Mouse (Mus musculus): Measurements from ENCODE around the gene Mrps36.
"Not testable (repeated sequence)": the region's sequence is repeated elsewhere in the genome, so short reads cannot be mapped to it uniquely, and the experiment has no call there.

Gene Mrps36

GRCm38 (mm10) chr13:100744036-100744744, at the start of gene Mrps36:
Gene Mrps36, minus strand, starts transcription at chr13:100744659.
- DNase-seq (ENCODE audit: extremely low read depth, insufficient read length, low spot score), result peak; percentile 91

DNA sequence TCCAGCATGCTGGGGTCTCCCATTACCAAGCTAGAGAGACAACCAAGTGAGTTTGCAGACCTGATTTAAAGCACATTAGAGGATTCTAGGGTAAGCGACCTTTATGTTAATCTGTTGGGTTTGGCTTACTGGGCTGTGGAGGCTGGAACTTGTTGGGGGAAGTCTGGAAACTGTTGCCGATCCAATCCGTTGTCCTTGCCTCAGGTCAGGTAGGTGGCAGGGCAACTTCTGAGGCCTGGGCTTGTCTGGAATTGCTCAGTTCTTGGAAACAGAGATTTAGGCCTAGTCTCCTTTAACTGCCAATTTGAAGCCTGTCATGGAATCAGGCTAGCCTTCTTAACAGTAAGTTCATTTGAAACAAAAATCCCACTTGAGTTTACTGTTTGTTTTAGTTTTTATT, 44.6 kb upstream of the Mrps36 start:
- no peak for DNase-seq (ENCODE audit: extremely low read depth, insufficient read length, low spot score)

DNA sequence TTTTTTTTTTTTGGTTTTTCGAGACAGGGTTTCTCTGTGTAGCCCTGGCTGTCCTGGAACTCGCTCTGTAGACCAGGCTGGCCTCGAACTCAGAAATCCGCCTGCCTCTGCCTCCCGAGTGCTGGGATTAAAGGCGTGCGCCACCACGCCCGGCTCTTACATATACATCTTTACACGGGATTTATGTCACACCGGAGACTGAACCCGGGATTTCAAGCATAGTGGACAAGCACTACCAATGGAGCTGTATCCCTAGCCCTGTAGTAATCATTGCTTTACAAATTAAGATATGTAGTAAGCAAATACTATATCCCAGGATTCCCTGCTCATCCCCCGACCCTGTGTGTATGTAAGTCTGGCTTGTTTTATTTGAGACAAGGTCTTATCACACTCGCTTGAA, 43.6 kb upstream of the Mrps36 start:
- DNase-seq (ENCODE audit: extremely low read depth, insufficient read length, low spot score), result not testable (repeated sequence)

- DNase-seq (ENCODE audit: extremely low read depth, insufficient read length, low spot score), result no peak
These were observed 43.0 kb upstream of the Mrps36 start for GRCm38 (mm10) chr13:100787316-100788010.

DNA sequence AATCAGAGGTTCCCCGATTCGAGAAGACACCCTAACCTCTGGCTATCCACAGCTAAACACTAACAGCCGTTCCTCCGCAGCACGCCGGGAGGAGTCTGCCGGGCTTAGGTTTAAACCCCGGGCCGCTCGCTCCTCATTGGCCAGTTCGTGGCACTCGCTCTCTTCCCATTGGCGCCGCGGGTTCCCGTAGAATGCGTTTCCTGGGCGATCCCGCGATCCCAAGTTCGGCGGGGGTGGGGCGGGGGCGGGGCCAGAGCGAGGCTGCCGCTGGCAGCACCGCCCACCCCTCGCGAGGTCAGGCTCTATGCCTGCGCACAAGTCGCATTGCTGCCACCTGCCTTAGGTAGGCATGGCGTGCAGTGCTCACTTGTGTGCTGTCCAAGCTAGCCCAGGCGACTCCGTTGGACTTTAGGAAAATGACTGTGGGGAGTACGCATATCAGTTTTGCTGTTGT, 42.0 kb upstream of the Mrps36 start, which contains the start of gene Ccnb1:
TSS of gene Ccnb1 (minus strand) at position 157 of the 454 bp plus-strand sequence.
- DNase-seq (ENCODE audit: extremely low read depth, insufficient read length, low spot score), result peak; percentile 96

DNA sequence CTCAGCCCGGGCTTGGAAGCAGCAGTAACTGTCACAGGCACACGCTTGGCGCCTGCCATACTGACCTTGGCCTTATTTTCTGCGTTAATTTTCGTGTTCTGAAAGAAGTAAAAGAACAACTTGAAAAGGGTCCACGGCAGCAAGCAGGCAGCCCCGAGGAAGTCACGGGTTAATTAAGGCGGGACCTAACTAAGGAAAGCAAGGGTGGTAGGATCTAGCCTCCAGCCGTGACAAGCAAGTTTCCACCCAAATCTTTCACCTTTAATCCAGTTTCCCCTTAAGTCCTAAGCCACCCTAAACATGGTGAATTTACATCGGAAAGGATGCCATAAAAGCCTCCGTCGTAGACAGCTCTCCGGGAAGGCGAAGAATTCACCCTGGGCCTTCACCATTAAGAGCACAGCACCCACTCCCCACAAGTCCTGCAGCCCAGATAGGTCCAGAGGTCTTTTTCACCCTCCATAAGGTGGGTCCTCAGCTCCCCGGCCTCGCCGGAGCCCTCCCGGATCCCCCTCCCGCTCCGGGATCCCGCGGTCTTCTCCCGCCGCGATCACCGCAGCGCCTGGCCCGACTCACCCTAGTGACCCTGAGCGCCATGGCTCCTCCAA, 41.5 kb upstream of the Mrps36 start:
- no peak for DNase-seq (ENCODE audit: extremely low read depth, insufficient read length, low spot score)

- DNase-seq (ENCODE audit: extremely low read depth, insufficient read length, low spot score), result no peak
These were observed 33.0 kb upstream of the Mrps36 start for GRCm38 (mm10) chr13:100777491-100777890.

- DNase-seq (ENCODE audit: extremely low read depth, insufficient read length, low spot score), result no peak
These were observed 32.3 kb upstream of the Mrps36 start for GRCm38 (mm10) chr13:100776710-100777109.

DNA sequence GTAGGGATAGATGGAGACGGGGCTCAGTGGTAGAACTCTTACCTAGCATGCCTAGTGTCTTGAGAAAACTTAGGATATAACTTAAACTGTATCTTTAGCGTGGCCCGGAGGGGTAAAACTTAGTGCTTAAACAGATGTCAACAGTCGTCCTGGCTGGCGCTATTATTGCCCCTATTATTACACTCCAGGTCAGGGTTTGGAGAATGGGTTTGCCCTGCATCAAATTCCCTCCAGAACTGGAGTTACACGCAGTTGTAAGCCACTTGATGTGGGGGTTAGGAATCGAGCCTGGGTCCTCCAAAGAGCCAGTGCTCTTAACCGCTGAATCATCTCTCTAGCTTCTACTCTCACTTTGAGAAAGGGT, 31.6 kb upstream of the Mrps36 start:
- no peak for DNase-seq (ENCODE audit: extremely low read depth, insufficient read length, low spot score)

DNA sequence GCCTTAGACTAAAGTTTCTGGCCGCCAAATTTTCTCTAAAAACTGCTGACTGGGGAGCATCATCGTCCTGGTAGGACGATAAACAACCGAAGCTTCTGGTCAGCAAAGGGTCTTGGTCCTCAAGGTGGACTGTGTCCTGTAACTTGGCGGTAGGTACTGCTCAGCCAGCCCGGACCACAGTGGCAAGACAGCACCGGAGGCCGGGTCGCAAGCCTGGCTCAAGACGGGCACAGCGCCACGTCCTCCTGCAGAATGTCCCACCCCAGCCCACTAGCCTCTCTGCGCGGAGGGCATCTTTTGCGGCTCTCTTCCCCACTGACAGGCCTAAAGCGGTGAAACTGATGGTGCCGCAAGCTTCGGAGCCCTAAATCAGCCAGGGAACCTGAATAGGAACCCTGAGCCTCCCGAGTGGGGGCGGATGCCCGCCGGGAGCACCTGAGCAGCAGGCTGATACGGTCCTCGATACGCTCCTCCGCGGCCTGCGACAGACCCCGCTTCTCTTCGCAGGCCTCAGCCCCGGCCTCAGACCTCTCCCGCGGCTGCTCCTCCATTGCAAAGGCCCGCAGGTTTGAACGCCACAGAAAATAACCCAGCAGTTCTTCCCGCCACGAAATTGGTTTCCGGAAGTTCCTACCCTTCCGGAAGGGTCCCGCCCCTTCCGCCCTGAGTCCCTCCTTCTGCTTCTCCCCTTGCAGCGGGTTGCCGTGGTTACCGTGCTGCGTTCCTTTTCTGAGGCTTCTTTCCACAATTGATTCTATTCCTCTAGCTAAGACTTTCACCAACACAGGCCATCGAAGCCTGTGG, 31.0 kb upstream of the Mrps36 start, which contains the start of gene Cenph:
TSS of gene Cenph (minus strand) at position 648 of the 804 bp plus-strand sequence.
- DNase-seq (ENCODE audit: extremely low read depth, insufficient read length, low spot score), result peak; percentile 77

DNA sequence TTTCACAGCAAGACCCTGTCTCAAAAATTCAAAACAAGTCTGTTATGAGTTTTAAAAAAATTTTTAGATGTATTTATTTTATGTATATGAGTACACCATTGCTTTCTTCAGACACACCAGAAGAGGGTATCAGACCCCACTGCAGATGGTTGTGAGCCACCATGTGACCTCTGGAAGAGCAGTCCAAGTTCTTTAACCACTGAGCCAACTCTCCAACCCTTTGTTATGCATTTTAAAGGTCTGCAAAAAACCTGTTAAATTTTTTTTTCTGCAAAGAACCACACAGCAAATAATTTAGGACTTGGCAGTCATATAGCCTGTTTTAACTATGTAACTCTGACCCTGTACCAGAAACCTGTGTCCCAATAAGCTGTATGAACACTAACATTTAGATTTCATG, 30.2 kb upstream of the Mrps36 start:
- DNase-seq (ENCODE audit: extremely low read depth, insufficient read length, low spot score), result no peak

DNA sequence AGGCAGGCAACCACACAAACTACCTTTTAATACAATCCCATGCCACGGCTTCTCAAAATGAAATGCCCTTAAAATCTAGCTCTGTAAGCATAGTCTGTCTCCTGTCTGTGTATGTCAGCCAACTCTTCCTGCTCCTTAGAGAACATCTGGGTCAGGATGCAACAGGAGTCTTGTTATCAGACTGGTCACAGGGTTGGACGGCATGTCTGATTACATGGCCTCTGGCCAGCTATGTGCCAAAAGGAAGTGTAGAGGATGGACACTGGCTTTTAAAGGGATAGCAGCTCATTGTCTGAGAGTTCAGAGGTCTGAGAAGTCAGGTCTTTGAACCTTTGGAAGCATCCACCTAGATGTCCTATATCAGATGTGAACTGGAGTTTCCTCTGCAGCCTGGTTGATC, 10.9 kb upstream of the Mrps36 start:
- DNase-seq (ENCODE audit: extremely low read depth, insufficient read length, low spot score), result no peak

DNA sequence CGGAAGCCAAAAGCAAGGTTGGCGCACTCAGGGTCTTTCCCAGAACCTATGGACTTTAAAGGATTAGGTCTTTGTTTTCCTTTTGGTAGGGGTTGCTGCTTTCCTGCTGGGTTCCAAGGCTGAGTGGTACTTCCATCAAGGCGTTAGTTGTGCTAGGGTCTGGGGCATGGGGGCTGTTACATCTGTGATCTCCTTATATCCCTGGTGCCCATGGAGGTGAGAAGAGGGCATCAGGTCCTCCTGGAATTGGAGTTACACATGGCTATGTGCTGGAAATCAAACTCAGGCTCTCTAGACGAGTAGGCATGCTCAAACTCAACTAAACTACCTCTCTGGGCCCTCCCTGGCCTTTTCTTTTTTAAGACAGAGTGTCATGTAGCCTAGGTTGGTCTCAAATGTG, 9.7 kb upstream of the Mrps36 start:
- no peak for DNase-seq (ENCODE audit: extremely low read depth, insufficient read length, low spot score)

- no peak for DNase-seq (ENCODE audit: extremely low read depth, insufficient read length, low spot score)
These were observed 8.6 kb upstream of the Mrps36 start for GRCm38 (mm10) chr13:100753011-100753410.

- DNase-seq (ENCODE audit: extremely low read depth, insufficient read length, low spot score), result no peak
These were observed 8.1 kb upstream of the Mrps36 start for GRCm38 (mm10) chr13:100752529-100752928.

DNA sequence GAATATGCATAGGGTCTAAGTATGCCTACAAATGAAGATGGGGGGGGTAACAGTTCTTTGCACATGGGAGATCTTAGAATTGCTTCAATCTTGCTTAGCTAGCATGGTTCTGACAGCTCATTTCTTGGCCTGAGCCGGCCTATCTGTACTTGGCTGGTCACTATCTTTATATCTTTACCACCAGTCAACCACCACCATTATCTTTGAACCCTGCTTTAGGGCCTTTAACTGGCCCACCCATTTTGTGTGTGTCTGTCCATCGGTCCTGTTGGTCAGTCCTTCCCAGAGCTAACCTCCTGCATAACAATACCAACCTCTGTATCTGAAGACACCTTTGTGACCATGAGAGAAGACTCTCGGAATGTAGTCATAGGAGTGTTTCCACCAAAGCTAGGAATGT, 6.9 kb upstream of the Mrps36 start:
- no peak for DNase-seq (ENCODE audit: extremely low read depth, insufficient read length, low spot score)

- no peak for DNase-seq (ENCODE audit: extremely low read depth, insufficient read length, low spot score)
These were observed 6.3 kb upstream of the Mrps36 start for GRCm38 (mm10) chr13:100750799-100751198.

GRCm38 (mm10) chr13:100748638-100749037, 4.2 kb upstream of the Mrps36 start:
- no peak for DNase-seq (ENCODE audit: extremely low read depth, insufficient read length, low spot score)

DNA sequence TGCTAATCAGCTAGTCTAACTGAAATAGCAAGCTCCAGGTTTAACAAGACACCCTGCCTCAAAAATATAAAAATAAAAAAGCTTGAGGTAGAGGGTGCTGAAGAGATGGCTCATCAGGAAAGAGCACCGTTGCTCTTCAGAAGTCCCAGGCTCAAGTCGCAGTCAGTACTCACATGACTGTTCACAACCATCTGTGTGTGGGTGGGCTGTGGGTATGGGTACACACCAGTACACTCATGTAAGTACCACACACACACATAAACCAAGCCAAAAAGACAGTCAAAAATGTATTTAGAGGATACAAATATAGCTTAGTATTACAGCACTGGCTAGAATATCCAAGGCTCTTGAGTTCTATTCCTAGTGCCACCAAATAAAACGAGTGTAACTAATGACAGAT, 1.6 kb upstream of the Mrps36 start:
- DNase-seq (ENCODE audit: extremely low read depth, insufficient read length, low spot score), result no peak

DNA sequence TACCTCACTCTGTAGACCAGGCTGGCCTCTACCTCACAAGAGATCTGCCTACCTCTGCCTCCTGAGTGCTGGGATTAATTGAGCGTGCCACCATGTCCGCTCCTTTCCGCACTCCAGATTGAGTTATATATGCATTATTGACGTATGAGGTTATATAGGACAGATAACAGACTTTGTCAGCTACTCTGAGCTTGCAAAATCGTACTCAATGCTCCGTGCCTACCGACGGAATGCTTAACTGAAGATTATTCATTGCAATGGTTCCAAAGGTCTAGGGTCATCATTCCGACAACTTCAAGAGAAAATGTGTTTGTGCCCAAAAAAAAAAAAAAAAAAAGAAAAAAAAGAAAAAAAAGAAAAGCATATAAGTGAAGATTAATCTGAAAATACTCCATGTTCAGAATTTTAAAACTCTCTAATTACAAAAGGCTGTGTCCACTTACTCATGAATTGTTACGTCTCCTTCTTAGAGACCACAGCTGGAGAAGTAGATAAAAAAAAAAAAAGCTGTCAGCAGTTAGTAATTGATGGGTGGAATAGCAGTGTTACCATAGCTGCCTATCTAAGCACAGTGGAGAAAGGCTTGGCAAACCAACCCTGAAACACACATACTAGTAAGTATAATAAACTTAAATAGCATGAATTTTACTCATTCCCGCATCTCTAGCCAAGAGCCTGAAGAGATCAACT, 968 bp downstream of the Mrps36 start:
- no peak for DNase-seq (ENCODE audit: extremely low read depth, insufficient read length, low spot score)

Data from 3134 (cell line).